Mouse (Mus musculus): ENCODE results near the gene Gm49337. TPM values are rescaled to one million over a fixed set of nuclear protein-coding genes. Genes with fewer than 3 reads are reported as not detected.
A peak's percentile ranks its signal among the peaks of the same experiment; 100 is the strongest.

Gene Gm49337
- polyA plus RNA-seq, 1 experiment: not detected

DNA sequence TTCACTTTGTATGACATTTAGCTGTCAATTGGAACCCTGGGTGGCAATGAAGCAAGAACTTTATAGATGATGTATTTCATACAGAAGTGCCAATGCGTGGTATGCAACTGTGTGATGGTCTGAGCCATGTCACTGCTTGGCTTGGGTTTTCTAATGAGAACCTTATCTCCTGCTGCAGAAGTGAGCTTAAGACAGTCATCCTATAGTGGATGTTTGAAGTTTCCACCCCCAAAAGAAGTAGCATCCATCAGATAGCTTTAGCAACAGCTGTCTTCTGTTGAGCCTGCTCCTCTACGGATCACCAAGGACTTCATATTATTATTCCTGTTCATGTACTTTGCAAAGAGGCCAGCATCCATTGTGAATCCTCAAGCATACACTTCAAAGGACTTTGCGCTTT lies 76.8 kb downstream of the Gm49337 start:
- 90% methylated on average over 3 of the region's 3 CpGs for WGBS
- H3K4me3 ChIP-seq (ENCODE audit: insufficient read depth, low read depth, low read length): no peak overlapping the region

DNA sequence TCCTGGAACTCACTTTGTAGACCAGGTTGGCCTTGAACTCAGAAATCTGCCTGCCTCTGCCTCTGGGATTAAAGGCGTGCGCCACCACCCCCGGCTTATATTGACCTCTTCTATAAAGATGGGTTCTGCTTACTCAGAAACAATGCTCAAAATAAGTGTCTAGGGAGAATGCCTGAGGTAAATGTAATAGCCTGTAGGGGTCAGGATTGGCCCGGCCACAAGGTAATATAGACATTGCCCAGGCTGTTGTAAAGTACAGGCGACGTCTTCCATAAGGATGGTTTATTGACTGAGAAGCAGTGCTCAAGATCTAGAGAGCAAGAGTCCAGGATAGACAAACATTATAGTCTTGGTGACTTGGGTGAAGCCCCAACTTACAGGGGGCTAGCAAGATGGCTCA lies 95.0 kb downstream of the Gm49337 start:
- Histone ChIP-seq H3K4me3 (ENCODE audit: insufficient read depth, low read depth, low read length) (no peak overlapping the region), H3K4me1 (ENCODE audit: control insufficient read depth, insufficient read depth, low read length) (no peaks in the 10 kb centered on the region), H3K27ac (ENCODE audit: insufficient read depth, low read depth, low read length) (no peak overlapping the region)
- TF ChIP-seq POLR2A (IDR thresholded peaks at IDR 0.05; ENCODE audit: insufficient read depth, low read depth, low read length) (no peak), CTCF (IDR thresholded peaks at IDR 0.05; ENCODE audit: insufficient read depth, low read depth, low read length) (no peak)
- 97% methylated on average over 6 of the region's 6 CpGs for WGBS

More for the DNA sequence above, 76.8 kb downstream of the Gm49337 start:
- H3K27ac ChIP-seq (ENCODE audit: insufficient read depth, low read depth, low read length): no peak overlapping the region
- TF ChIP-seq POLR2A (IDR thresholded peaks at IDR 0.05; ENCODE audit: insufficient read depth, low read depth, low read length) (no peak), CTCF (IDR thresholded peaks at IDR 0.05; ENCODE audit: insufficient read depth, low read depth, low read length) (no peak)
- peaks cover 5% of the 10 kb centered on the region; the same call in 1 of the 2 replicates for H3K4me1 ChIP-seq (ENCODE audit: control insufficient read depth, insufficient read depth, low read length)

DNA sequence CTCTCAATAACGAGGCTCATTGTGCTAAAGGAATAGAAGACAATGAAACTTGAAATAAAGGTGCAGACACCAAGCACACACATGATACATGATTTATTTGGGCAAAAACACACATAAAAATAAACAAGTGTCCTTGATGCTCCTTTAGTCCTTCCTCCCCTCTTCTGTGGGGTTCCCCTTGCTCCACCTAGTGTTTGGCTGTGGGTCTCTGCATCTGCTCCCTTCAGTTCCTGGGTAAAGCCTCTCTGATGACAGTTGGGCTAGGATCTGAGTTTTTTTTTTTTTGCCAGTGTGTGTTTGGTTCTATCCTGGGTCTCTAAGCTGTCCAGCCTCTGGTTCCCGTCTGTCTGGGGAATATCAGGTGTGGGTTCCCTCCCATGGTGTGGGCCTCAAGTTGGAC lies 109.0 kb downstream of the Gm49337 start:
- H3K4me1 ChIP-seq (ENCODE audit: control insufficient read depth, insufficient read depth, low read length): no peaks in the 10 kb centered on the region
- TF ChIP-seq CTCF (IDR thresholded peaks at IDR 0.05; ENCODE audit: insufficient read depth, low read depth, low read length) (no peak), POLR2A (IDR thresholded peaks at IDR 0.05; ENCODE audit: insufficient read depth, low read depth, low read length) (no peak)
- 71% methylated on average over 2 of the region's 2 CpGs for WGBS
- H3K27ac ChIP-seq (ENCODE audit: insufficient read depth, low read depth, low read length): no peak overlapping the region
- H3K4me3 ChIP-seq (ENCODE audit: insufficient read depth, low read depth, low read length): no peak overlapping the region

DNA sequence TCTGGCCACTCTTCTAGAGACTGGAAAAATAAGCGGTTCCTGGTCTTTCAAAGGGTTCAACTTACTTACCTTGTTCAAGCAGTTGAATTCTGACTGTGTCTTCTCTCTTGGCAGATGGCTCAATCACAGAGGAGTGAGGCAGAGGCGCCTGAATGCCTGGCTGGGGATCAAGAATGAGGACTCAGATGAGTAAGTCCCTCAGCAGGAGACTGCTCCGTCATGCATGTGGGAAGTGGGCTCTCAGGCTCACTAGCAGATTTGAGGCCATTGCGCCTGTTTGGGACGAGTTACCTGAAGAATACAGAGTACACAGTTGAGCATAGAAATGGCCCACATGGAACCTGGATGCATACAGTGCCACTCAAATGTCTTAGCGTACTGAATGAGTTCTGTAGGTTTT lies 118.4 kb downstream of the Gm49337 start:
- H3K4me3 ChIP-seq (ENCODE audit: insufficient read depth, low read depth, low read length): no peak overlapping the region
- no peak overlapping the region for H3K27ac ChIP-seq (ENCODE audit: insufficient read depth, low read depth, low read length)
- no peak for TF ChIP-seq CTCF (IDR thresholded peaks at IDR 0.05; ENCODE audit: insufficient read depth, low read depth, low read length)
- 87% methylated on average over 6 of the region's 6 CpGs for WGBS
- H3K4me1 ChIP-seq (ENCODE audit: control insufficient read depth, insufficient read depth, low read length): no peaks in the 10 kb centered on the region

DNA sequence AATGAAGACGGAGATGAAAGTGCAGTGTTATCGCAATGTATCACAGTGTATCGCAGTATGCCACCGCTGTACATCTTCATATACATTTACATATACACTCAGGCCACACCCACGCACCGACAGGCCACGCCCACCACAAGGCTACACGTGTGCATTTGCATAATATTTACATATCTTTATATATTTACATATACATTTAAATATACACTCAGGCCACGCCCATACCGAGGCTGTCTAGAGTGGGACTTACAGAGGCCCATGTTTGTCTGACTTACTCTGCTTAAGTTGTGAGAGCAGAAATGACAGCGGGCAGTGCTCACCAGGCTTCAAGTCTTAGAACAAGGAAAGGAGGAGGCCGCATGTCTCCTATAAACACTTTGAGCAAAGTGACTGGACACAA lies 120.1 kb downstream of the Gm49337 start:
- TF ChIP-seq POLR2A (IDR thresholded peaks at IDR 0.05; ENCODE audit: insufficient read depth, low read depth, low read length) (no peak), CTCF (IDR thresholded peaks at IDR 0.05; ENCODE audit: insufficient read depth, low read depth, low read length) (no peak)
- H3K4me3 ChIP-seq (ENCODE audit: insufficient read depth, low read depth, low read length): no peak overlapping the region
- H3K4me1 ChIP-seq (ENCODE audit: control insufficient read depth, insufficient read depth, low read length): no peaks in the 10 kb centered on the region
- WGBS: 93% methylated on average over 12 of the region's 12 CpGs
- H3K27ac ChIP-seq (ENCODE audit: insufficient read depth, low read depth, low read length): no peak overlapping the region

DNA sequence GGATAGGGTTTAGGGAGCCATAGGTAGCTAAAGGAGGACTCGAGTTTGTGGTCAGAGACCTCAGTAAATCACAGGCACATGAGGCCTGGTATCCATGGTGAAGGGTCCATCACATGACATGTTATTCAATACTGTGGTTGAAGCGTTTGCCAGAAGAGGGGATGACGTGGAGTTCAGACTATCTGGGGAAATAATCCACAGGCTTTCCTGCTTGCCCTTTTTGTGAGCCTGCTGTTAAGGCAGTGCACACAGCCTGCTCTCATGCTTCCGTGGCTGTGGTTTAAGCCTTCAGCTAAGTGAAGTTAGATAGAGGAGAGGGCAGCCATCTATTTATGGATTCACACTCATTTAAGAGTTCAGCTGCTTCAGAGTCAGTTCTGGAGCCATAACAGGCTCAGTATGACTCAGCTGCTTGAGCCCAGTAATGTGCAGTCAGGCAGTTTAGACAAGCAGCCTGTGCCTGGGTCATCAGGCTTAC lies 127.7 kb downstream of the Gm49337 start:
- H3K4me1 ChIP-seq (ENCODE audit: control insufficient read depth, insufficient read depth, low read length): peaks cover 4% of the 10 kb centered on the region; the same call in 1 of the 2 replicates
- peak overlapping the region; percentile 27 for H3K27ac ChIP-seq (ENCODE audit: insufficient read depth, low read depth, low read length)
- no peak for TF ChIP-seq CTCF (IDR thresholded peaks at IDR 0.05; ENCODE audit: insufficient read depth, low read depth, low read length)
- no peak for TF ChIP-seq POLR2A (IDR thresholded peaks at IDR 0.05; ENCODE audit: insufficient read depth, low read depth, low read length)
- WGBS: 34% methylated on average over 4 of the region's 4 CpGs
- H3K4me3 ChIP-seq (ENCODE audit: insufficient read depth, low read depth, low read length): no peak overlapping the region

DNA sequence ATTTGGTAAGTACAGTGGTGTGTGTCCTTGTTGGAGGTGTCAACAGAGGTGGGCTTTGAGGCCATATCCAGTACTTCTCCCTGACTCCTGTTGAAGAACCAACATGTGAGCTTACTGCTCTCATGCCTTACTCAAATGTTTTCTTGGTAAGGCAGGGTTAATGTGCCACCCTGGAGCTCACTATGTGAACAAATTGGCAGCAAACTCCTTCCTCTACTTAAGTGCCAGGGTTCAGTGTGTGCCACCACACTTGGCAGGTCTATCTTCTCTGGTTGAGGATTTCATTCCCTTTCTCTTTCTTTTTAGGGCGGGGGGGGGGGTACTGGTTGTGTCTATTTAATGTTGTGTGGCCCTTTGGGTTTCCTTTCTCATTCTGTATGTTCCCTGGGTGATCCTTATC lies 131.4 kb downstream of the Gm49337 start:
- Histone ChIP-seq H3K4me1 (ENCODE audit: control insufficient read depth, insufficient read depth, low read length) (peaks cover 3% of the 10 kb centered on the region; the same call in 1 of the 2 replicates), H3K27ac (ENCODE audit: insufficient read depth, low read depth, low read length) (no peak overlapping the region), H3K4me3 (ENCODE audit: insufficient read depth, low read depth, low read length) (no peak overlapping the region)
- TF ChIP-seq POLR2A (IDR thresholded peaks at IDR 0.05; ENCODE audit: insufficient read depth, low read depth, low read length): no peak
- TF ChIP-seq CTCF (IDR thresholded peaks at IDR 0.05; ENCODE audit: insufficient read depth, low read depth, low read length): no peak
- WGBS: 7% methylated on average over 1 of the region's 1 CpGs

DNA sequence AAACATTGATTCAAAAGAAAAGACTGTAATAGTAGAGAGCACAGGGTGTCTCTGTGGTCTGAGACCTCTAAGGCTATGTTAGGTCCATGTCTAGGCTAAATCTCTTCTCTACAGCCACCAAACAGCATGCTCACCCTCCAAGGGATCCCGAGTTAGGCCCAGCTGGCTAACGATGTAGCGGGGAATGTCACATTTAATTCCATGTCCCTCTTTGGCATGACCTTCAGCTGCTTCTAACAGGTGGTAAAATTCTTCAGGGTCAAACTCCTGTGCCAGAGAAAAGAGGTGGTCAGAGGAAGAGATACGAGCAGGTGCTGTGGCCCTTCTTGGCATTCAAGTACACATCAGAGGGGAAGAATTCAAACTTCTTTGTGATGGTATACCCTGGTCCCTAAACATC lies 144.4 kb downstream of the Gm49337 start:
- Histone ChIP-seq H3K27ac (ENCODE audit: insufficient read depth, low read depth, low read length) (no peak overlapping the region), H3K4me1 (ENCODE audit: control insufficient read depth, insufficient read depth, low read length) (no peaks in the 10 kb centered on the region), H3K4me3 (ENCODE audit: insufficient read depth, low read depth, low read length) (no peak overlapping the region)
- TF ChIP-seq POLR2A (IDR thresholded peaks at IDR 0.05; ENCODE audit: insufficient read depth, low read depth, low read length) (no peak), CTCF (IDR thresholded peaks at IDR 0.05; ENCODE audit: insufficient read depth, low read depth, low read length) (no peak)
- 90% methylated on average over 4 of the region's 4 CpGs for WGBS

DNA sequence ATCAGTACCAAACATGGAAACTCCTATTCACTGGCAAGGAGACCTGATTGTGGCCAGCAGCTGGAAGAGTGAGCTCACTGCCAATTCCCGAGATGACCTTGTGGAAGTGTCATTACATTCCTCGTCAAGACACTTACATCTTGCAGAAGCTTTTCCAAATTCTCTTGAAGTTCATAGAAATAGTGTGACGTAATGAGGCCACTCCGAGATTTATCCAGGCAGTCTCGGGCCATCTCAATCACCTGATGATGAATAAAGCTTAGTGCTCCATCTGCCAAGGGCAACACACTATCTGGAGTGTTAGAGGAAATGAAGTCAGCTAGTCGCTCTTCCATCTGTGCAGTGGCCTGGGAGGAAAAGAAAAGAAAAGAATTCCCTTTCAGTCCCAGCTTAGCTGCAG lies 148.9 kb downstream of the Gm49337 start:
- Histone ChIP-seq H3K27ac (ENCODE audit: insufficient read depth, low read depth, low read length) (no peak overlapping the region), H3K4me1 (ENCODE audit: control insufficient read depth, insufficient read depth, low read length) (no peaks in the 10 kb centered on the region), H3K4me3 (ENCODE audit: insufficient read depth, low read depth, low read length) (no peak overlapping the region)
- TF ChIP-seq CTCF (IDR thresholded peaks at IDR 0.05; ENCODE audit: insufficient read depth, low read depth, low read length) (no peak), POLR2A (IDR thresholded peaks at IDR 0.05; ENCODE audit: insufficient read depth, low read depth, low read length) (no peak)
- WGBS: 87% methylated on average over 6 of the region's 6 CpGs

DNA sequence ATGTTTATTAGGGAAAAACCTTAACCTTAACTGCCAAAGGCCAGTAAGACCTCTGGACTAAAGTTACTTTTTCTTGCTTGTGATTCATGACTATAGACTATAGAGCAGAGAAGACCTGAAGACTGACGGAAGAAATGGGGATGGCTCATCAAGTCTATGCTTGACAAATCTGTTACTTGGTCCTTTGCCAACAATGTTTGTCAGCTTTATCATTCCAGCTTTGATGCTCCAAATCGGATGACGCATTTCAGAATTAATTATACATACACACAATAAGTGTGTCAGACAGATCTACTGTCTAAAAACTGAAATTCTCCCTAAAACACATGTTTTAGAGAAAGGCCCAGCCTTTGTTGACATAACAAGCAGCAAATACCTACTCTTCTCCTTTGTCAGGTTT lies 156.1 kb downstream of the Gm49337 start:
- no peak overlapping the region for H3K27ac ChIP-seq (ENCODE audit: insufficient read depth, low read depth, low read length)
- TF ChIP-seq POLR2A (IDR thresholded peaks at IDR 0.05; ENCODE audit: insufficient read depth, low read depth, low read length) (no peak), CTCF (IDR thresholded peaks at IDR 0.05; ENCODE audit: insufficient read depth, low read depth, low read length) (no peak)
- H3K4me1 ChIP-seq (ENCODE audit: control insufficient read depth, insufficient read depth, low read length): no peaks in the 10 kb centered on the region
- WGBS: 91% methylated on average over 3 of the region's 3 CpGs
- no peak overlapping the region for H3K4me3 ChIP-seq (ENCODE audit: insufficient read depth, low read depth, low read length)
